Mouse (Mus musculus) kidney, postnatal 14 days (tissue): Measurements from ENCODE around the gene Mlf2.
"Not testable (repeated sequence)": the region's sequence is repeated elsewhere in the genome, so short reads cannot be mapped to it uniquely, and the experiment has no call there.

Source experiments
- DNase-seq: peaks from one replicate; pipeline ENCODE4 v3.0.0; 2022; ENCODE audit warnings: mixed read lengths

The Mlf2 gene

GRCm38 (mm10) chr6:124930754-124931524 lies at the start of gene Mlf2:
Gene Mlf2 (plus strand): TSS chr6:124931386.
- DNase-seq = peak; percentile 99

GRCm38 (mm10) chr6:124881821-124882220 lies 49.4 kb upstream of the Mlf2 start:
- DNase-seq = no peak

- no peak for DNase-seq
Measured at GRCm38 (mm10) chr6:124883351-124883750, 47.8 kb upstream of the Mlf2 start.

- DNase-seq = peak; percentile 25
Measured at GRCm38 (mm10) chr6:124884714-124885500, 46.3 kb upstream of the Mlf2 start.

- DNase-seq = no peak
Measured at GRCm38 (mm10) chr6:124885956-124886381, 45.2 kb upstream of the Mlf2 start.

- no peak for DNase-seq
Measured at GRCm38 (mm10) chr6:124887986-124888385, 43.2 kb upstream of the Mlf2 start, which contains the start of gene Cd4. Gene Cd4 (minus strand): TSS chr6:124888221.

- no peak for DNase-seq
Measured at GRCm38 (mm10) chr6:124888555-124889125, 42.5 kb upstream of the Mlf2 start.

GRCm38 (mm10) chr6:124890997-124891396 lies 40.2 kb upstream of the Mlf2 start:
- DNase-seq = no peak

- DNase-seq = not testable (repeated sequence)
Measured at GRCm38 (mm10) chr6:124894113-124894512, 37.1 kb upstream of the Mlf2 start.

- no peak for DNase-seq
Measured at GRCm38 (mm10) chr6:124898359-124898758, 32.8 kb upstream of the Mlf2 start.

GRCm38 (mm10) chr6:124900056-124900800 lies 31.0 kb upstream of the Mlf2 start:
- no peak for DNase-seq

GRCm38 (mm10) chr6:124900801-124901480 lies 30.2 kb upstream of the Mlf2 start:
- DNase-seq = no peak

- DNase-seq = no peak
Measured at GRCm38 (mm10) chr6:124901851-124902250, 29.3 kb upstream of the Mlf2 start.

- DNase-seq = peak; percentile 96
Measured at GRCm38 (mm10) chr6:124903580-124904151, 27.5 kb upstream of the Mlf2 start.

GRCm38 (mm10) chr6:124904161-124904981 lies 26.8 kb upstream of the Mlf2 start:
- DNase-seq = peak; percentile 89

GRCm38 (mm10) chr6:124904991-124905860 lies 26.0 kb upstream of the Mlf2 start:
- DNase-seq = no peak

- no peak for DNase-seq
Measured at GRCm38 (mm10) chr6:124907767-124908166, 23.4 kb upstream of the Mlf2 start.

- no peak for DNase-seq
Measured at GRCm38 (mm10) chr6:124910032-124910431, 21.2 kb upstream of the Mlf2 start.

GRCm38 (mm10) chr6:124911533-124912218 lies 19.5 kb upstream of the Mlf2 start, which contains the start of gene Lag3:
Gene Lag3 (minus strand): TSS chr6:124911705.
- no peak for DNase-seq
